Mouse (Mus musculus) megakaryocyte, embryonic 14.5 days (primary cell): Measurements from ENCODE around the gene Rhobtb1. TPM values are rescaled to one million over a fixed set of nuclear protein-coding genes. Genes with fewer than 3 reads are reported as not detected.

Source experiments
- H3K27me3 ChIP-seq: replicated peaks from 2 replicates; pipeline ENCODE3; 2012; ENCODE audit warnings: inconsistent platforms
- H3K36me3 ChIP-seq: replicated peaks from 2 replicates; pipeline ENCODE3; 2012; ENCODE audit warnings: low read length, inconsistent platforms, mixed read lengths
- H3K4me1 ChIP-seq: 2 replicates; pipeline ENCODE4 v1.6.1; 2012; ENCODE audit warnings: inconsistent platforms
- H3K4me3 ChIP-seq: replicated peaks from 2 replicates; pipeline ENCODE3; 2012; ENCODE audit warnings: moderate library complexity, mild to moderate bottlenecking, inconsistent platforms
- H3K9me3 ChIP-seq: 2 replicates; pipeline ENCODE4 v1.6.1; 2012; ENCODE audit warnings: inconsistent platforms
- FLI1 ChIP-seq: IDR thresholded peaks from 2 replicates; pipeline ENCODE4 v1.6.1; 2012; ENCODE audit warnings: low read length, inconsistent platforms, mixed read lengths
- GATA1 ChIP-seq: IDR thresholded peaks from 3 replicates; pipeline ENCODE4 v1.6.1; 2012; ENCODE audit warnings: mixed read lengths, low read length, inconsistent platforms, borderline replicate concordance
- polyA plus RNA-seq: library from polyadenylated mRNA; stranded (reverse); fragments of >175 nt; gene quantifications from 2 replicates; pipeline ENCODE4 v1.2.3, GENCODE M21; 2012; ENCODE audit warnings: low replicate concordance; ENCODE audit not compliant: insufficient read depth

The Rhobtb1 gene
- polyA plus RNA-seq, 1 experiment: 3.5 TPM

- Histone ChIP-seq H3K4me1 (peaks cover 79% of the 10 kb centered on the region), H3K4me3 (peak overlapping the region; percentile 80), H3K9me3 (no peaks in the 10 kb centered on the region), H3K27me3 (peaks cover 3% of the 10 kb centered on the region), H3K36me3 (peaks cover 45% of the 10 kb centered on the region)
- TF ChIP-seq GATA1 (no peak), FLI1 (no peak)
Measured at GRCm38 (mm10) chr10:69218458-69219288, 67.4 kb downstream of the Rhobtb1 start.

GRCm38 (mm10) chr10:69219289-69219626, 68.0 kb downstream of the Rhobtb1 start:
- TF ChIP-seq FLI1 (peak; percentile 50; the same call in 1 of the 2 replicates), GATA1 (no peak)
- Histone ChIP-seq H3K27me3 (no peaks in the 10 kb centered on the region), H3K36me3 (peaks cover 51% of the 10 kb centered on the region), H3K4me1 (peaks cover 79% of the 10 kb centered on the region), H3K4me3 (peak overlapping the region; percentile 80), H3K9me3 (no peaks in the 10 kb centered on the region)

- no peaks in the 10 kb centered on the region for H3K9me3 ChIP-seq
- H3K4me3 ChIP-seq: no peak overlapping the region
- peaks cover 57% of the 10 kb centered on the region for H3K36me3 ChIP-seq
- H3K4me1 ChIP-seq: peaks cover 79% of the 10 kb centered on the region
- no peak for TF ChIP-seq GATA1
- TF ChIP-seq FLI1: no peak
- H3K27me3 ChIP-seq: no peaks in the 10 kb centered on the region
Measured at GRCm38 (mm10) chr10:69220296-69220695, 69.1 kb downstream of the Rhobtb1 start.

GRCm38 (mm10) chr10:69221148-69221547, 69.9 kb downstream of the Rhobtb1 start:
- TF ChIP-seq FLI1 (no peak), GATA1 (no peak)
- Histone ChIP-seq H3K4me1 (peaks cover 83% of the 10 kb centered on the region), H3K27me3 (no peaks in the 10 kb centered on the region), H3K9me3 (no peaks in the 10 kb centered on the region), H3K4me3 (no peak overlapping the region), H3K36me3 (peaks cover 56% of the 10 kb centered on the region)

- peaks cover 53% of the 10 kb centered on the region for H3K36me3 ChIP-seq
Measured at GRCm38 (mm10) chr10:69221955-69222354, 70.7 kb downstream of the Rhobtb1 start.

GRCm38 (mm10) chr10:69223232-69223631, 72.0 kb downstream of the Rhobtb1 start:
- H3K27me3 ChIP-seq: no peaks in the 10 kb centered on the region
- H3K9me3 ChIP-seq: peaks cover 1% of the 10 kb centered on the region; the same call in 1 of the 2 replicates
- H3K36me3 ChIP-seq: peaks cover 58% of the 10 kb centered on the region
- H3K4me3 ChIP-seq: no peak overlapping the region
- H3K4me1 ChIP-seq: peaks cover 69% of the 10 kb centered on the region
- no peak for TF ChIP-seq GATA1
- TF ChIP-seq FLI1: no peak

More at GRCm38 (mm10) chr10:69221955-69222354, 70.7 kb downstream of the Rhobtb1 start:
- no peaks in the 10 kb centered on the region for H3K27me3 ChIP-seq
- TF ChIP-seq GATA1 (peak; percentile 61; the same call in 1 of the 3 replicates), FLI1 (no peak)
- no peaks in the 10 kb centered on the region for H3K9me3 ChIP-seq
- peaks cover 79% of the 10 kb centered on the region for H3K4me1 ChIP-seq
- H3K4me3 ChIP-seq: peak overlapping the region; percentile 81

GRCm38 (mm10) chr10:69224276-69224675, 73.0 kb downstream of the Rhobtb1 start:
- Histone ChIP-seq H3K27me3 (no peaks in the 10 kb centered on the region), H3K4me3 (no peak overlapping the region), H3K4me1 (peaks cover 58% of the 10 kb centered on the region), H3K9me3 (peaks cover 8% of the 10 kb centered on the region; the same call in 1 of the 2 replicates), H3K36me3 (peaks cover 66% of the 10 kb centered on the region)
- TF ChIP-seq GATA1 (no peak), FLI1 (no peak)

- Histone ChIP-seq H3K36me3 (peaks cover 61% of the 10 kb centered on the region), H3K9me3 (peaks cover 8% of the 10 kb centered on the region; the same call in 1 of the 2 replicates), H3K27me3 (no peaks in the 10 kb centered on the region), H3K4me3 (no peak overlapping the region), H3K4me1 (peaks cover 46% of the 10 kb centered on the region)
- no peak for TF ChIP-seq GATA1
- TF ChIP-seq FLI1: no peak
Measured at GRCm38 (mm10) chr10:69225471-69225870, 74.2 kb downstream of the Rhobtb1 start.

- peaks cover 42% of the 10 kb centered on the region for H3K4me1 ChIP-seq
- H3K4me3 ChIP-seq: no peak overlapping the region
- peaks cover 58% of the 10 kb centered on the region for H3K36me3 ChIP-seq
- TF ChIP-seq FLI1: no peak
- no peak for TF ChIP-seq GATA1
- peaks cover 8% of the 10 kb centered on the region; the same call in 1 of the 2 replicates for H3K9me3 ChIP-seq
- no peaks in the 10 kb centered on the region for H3K27me3 ChIP-seq
Measured at GRCm38 (mm10) chr10:69225951-69226350, 74.7 kb downstream of the Rhobtb1 start.

GRCm38 (mm10) chr10:69237185-69237584, 86.0 kb downstream of the Rhobtb1 start:
- Histone ChIP-seq H3K36me3 (peaks cover 40% of the 10 kb centered on the region), H3K9me3 (peaks cover 14% of the 10 kb centered on the region; the same call in 1 of the 2 replicates), H3K27me3 (no peaks in the 10 kb centered on the region), H3K4me3 (no peak overlapping the region), H3K4me1 (peaks cover 3% of the 10 kb centered on the region)
- TF ChIP-seq GATA1 (no peak), FLI1 (no peak)
